Comparison of ENCODE assay signal across 8 mouse cellular contexts in genomic region chr6:125489881-125490559, GRCm38 (mm10). TPM values are rescaled to one million over a fixed set of nuclear protein-coding genes. Genes with fewer than 3 reads are reported as not detected.
DNase-seq lines count a peak whose midpoint lies in the region; ATAC-seq and TF ChIP-seq lines count a peak whose summit lies in the region.
"Had no signal": no experiment of that assay in that cellular context is flagged by ENCODE, and none has a peak within 500 bp of the region (broad histone marks: within the 10 kb centered on the region; RNA-seq: fewer than 3 reads in every experiment).

No protein-coding gene starts in this region.

- no peak for TF ChIP-seq POLR2A in ES-Bruce4 (IDR thresholded peaks at IDR 0.05; ENCODE audit: insufficient read depth, low read length)
- TF ChIP-seq POLR2A in limb, embryonic 14.5 days (IDR thresholded peaks at IDR 0.05; ENCODE audit: borderline replicate concordance, extremely low read depth, insufficient read depth, insufficient read length), result no peak

- H3K27me3 ChIP-seq in kidney, embryonic 16.5 days (ENCODE audit: insufficient read depth, low read length), result no peaks in the 10 kb centered on the region
- H3K27me3 ChIP-seq in ES-Bruce4 (ENCODE audit: control insufficient read depth, insufficient read depth, low read length, poor library complexity, severe bottlenecking), result no peaks in the 10 kb centered on the region
- no peaks in the 10 kb centered on the region for H3K27me3 ChIP-seq in limb, embryonic 14.5 days (ENCODE audit: control insufficient read depth, insufficient read depth, low read length)

- peaks cover 36% of the 10 kb centered on the region for H3K4me1 ChIP-seq in kidney, embryonic 16.5 days (ENCODE audit: insufficient read depth, low read length)
- peaks cover 11% of the 10 kb centered on the region for H3K4me1 ChIP-seq in ES-Bruce4 (ENCODE audit: control insufficient read depth, insufficient read depth, low read length)
- peaks cover 48% of the 10 kb centered on the region for H3K4me1 ChIP-seq in limb, embryonic 14.5 days (ENCODE audit: control insufficient read depth, insufficient read depth, low read length)

- no peak overlapping the region for H3K27ac ChIP-seq in kidney, embryonic 16.5 days (ENCODE audit: low read length)
- H3K27ac ChIP-seq in ES-Bruce4 (ENCODE audit: insufficient read depth, low read length), result peak overlapping the region; percentile 60
- peak overlapping the region; percentile 52 for H3K27ac ChIP-seq in limb, embryonic 14.5 days (replicated peaks; ENCODE audit: low read depth, low read length)
- H3K27ac ChIP-seq: lung, embryonic 15.5 days had no signal

- no peaks in the 10 kb centered on the region for H3K36me3 ChIP-seq in kidney, embryonic 16.5 days (ENCODE audit: insufficient read depth, low read length)
- no peaks in the 10 kb centered on the region; the same call in 1 of the 2 replicates for H3K36me3 ChIP-seq in ES-Bruce4 (ENCODE audit: control insufficient read depth, insufficient read depth, low read length, poor library complexity, severe bottlenecking)
- H3K36me3 ChIP-seq in limb, embryonic 14.5 days (ENCODE audit: control insufficient read depth, insufficient read depth, low read length), result no peaks in the 10 kb centered on the region

- no peak for TF ChIP-seq EP300 in ES-Bruce4 (IDR thresholded peaks at IDR 0.05; ENCODE audit: insufficient read depth, low read depth, low read length)

- TF ChIP-seq CTCF in ES-Bruce4 (IDR thresholded peaks at IDR 0.05; ENCODE audit: low read depth, low read length), result no peak

- H3K4me3 ChIP-seq in kidney, embryonic 16.5 days (ENCODE audit: low read length), result no peak overlapping the region
- H3K4me3 ChIP-seq in ES-Bruce4 (ENCODE audit: low read depth, low read length), result peak overlapping the region; percentile 44
- H3K4me3 ChIP-seq in limb, embryonic 14.5 days (replicated peaks; ENCODE audit: low read length), result no peak overlapping the region
- H3K4me3 ChIP-seq: lung, embryonic 15.5 days had no signal

- DNase-seq in kidney, adult 11 months, result peak; percentile 53
- DNase-seq in ZHBTc4 (ENCODE audit: low read depth, low spot score), result peak; percentile 65
- DNase-seq in limb, embryonic 14.5 days (ENCODE audit: low spot score), result no peak
- no peak for DNase-seq in frontal cortex, postnatal 14 days (ENCODE audit: low spot score in 2 of 2)
- DNase-seq in left cerebral cortex, adult 8-10 months (ENCODE audit: low spot score in 2 of 2), result no peak

- no peak for ATAC-seq in kidney, embryonic 16.5 days (ENCODE audit: low FRiP score, low TSS enrichment)
- ATAC-seq in limb, embryonic 14.5 days (ENCODE audit: low FRiP score, low read depth), result no peak

- WGBS in kidney, embryonic 16.5 days, result 75% methylated on average over 11 of the region's 11 CpGs
- WGBS in limb, embryonic 14.5 days, result 64% methylated on average over 11 of the region's 11 CpGs

- H3K4me2 ChIP-seq in kidney, embryonic 16.5 days (replicated peaks; ENCODE audit: low read depth, low read length), result no peak overlapping the region
- H3K4me2 ChIP-seq in limb, embryonic 14.5 days (replicated peaks; ENCODE audit: low read depth, low read length, severe bottlenecking), result peak overlapping the region; percentile 0; the same call in 1 of the 2 replicates
- H3K4me2 ChIP-seq: lung, embryonic 15.5 days had no signal

- H3K9ac ChIP-seq in kidney, embryonic 16.5 days (replicated peaks; ENCODE audit: low read length), result no peak overlapping the region
- peak overlapping the region; percentile 50 for H3K9ac ChIP-seq in ES-Bruce4 (ENCODE audit: low read depth, poor library complexity, severe bottlenecking)
- no peak overlapping the region for H3K9ac ChIP-seq in limb, embryonic 14.5 days (ENCODE audit: low read depth, low read length, severe bottlenecking)
- H3K9ac ChIP-seq: lung, embryonic 15.5 days had no signal

- no peaks in the 10 kb centered on the region for H3K9me3 ChIP-seq in kidney, embryonic 16.5 days (ENCODE audit: low read length)
- H3K9me3 ChIP-seq in ES-Bruce4 (replicated peaks; ENCODE audit: control insufficient read depth, insufficient read depth, low read length, poor library complexity, severe bottlenecking), result no peaks in the 10 kb centered on the region
- H3K9me3 ChIP-seq in limb, embryonic 14.5 days (ENCODE audit: control insufficient read depth, low read length), result no peaks in the 10 kb centered on the region
- H3K9me3 ChIP-seq: lung, embryonic 15.5 days had no signal

RNA-seq across cellular contexts. Expression of gene Cd9, which starts 4.6 kb away (rescaled TPM):
- polyA plus RNA-seq in kidney, embryonic 16.5 days (2015; fragmentation: Nextera tagmentation; extraction: Ambion mirVana), result 158 and 178 TPM in 2 replicates
- 417 and 439 TPM in 2 replicates for polyA plus RNA-seq in ES-Bruce4 (2011; ENCODE audit: insufficient read depth, insufficient read length, low read depth, missing spikeins)
- polyA plus RNA-seq in limb, embryonic 14.5 days (2012; rRNA removed), result 215 and 273 TPM in 2 replicates
- polyA plus RNA-seq in limb, embryonic 14.5 days (2014; fragmentation: Nextera tagmentation; extraction: Ambion mirVana), result 318 and 323 TPM in 2 replicates
- 100 to 1,000 TPM in 2 of 4 experiments, 10 to 100 TPM in 2; 53.2 to 129 (median 82.7) TPM for total RNA-seq in left cerebral cortex, adult 8-10 months (2022)

RNA-seq across cellular contexts. Expression of gene Vwf, which starts 56.6 kb away (rescaled TPM):
- 3.9 and 5.4 TPM in 2 replicates for polyA plus RNA-seq in kidney, embryonic 16.5 days (2015; fragmentation: Nextera tagmentation; extraction: Ambion mirVana)
- polyA plus RNA-seq in ES-Bruce4 (2011; ENCODE audit: insufficient read depth, insufficient read length, low read depth, missing spikeins), result 2.7 and 3.2 TPM in 2 replicates
- polyA plus RNA-seq in limb, embryonic 14.5 days (2012; rRNA removed), result 11.2 and 14.5 TPM in 2 replicates
- 11.1 and 12.0 TPM in 2 replicates for polyA plus RNA-seq in limb, embryonic 14.5 days (2014; fragmentation: Nextera tagmentation; extraction: Ambion mirVana)
- total RNA-seq in left cerebral cortex, adult 8-10 months (2022), result 10 to 100 TPM; 16.7 to 22.3 (median 18.8) TPM

Comparison
In these comparisons a context has a peak if more than half of its experiments do, and no peak if none do; other contexts are left out.
1. DNase-seq: peak in kidney, adult 11 months (single experiment) and ZHBTc4 (single experiment); none in limb, embryonic 14.5 days (single experiment), frontal cortex, postnatal 14 days (0 of 2) and left cerebral cortex, adult 8-10 months (0 of 2).